Mouse (Mus musculus) layer of hippocampus, postnatal 36 days (tissue): ENCODE results near the gene Srpk2. TPM values are rescaled to one million over a fixed set of nuclear protein-coding genes. Genes with fewer than 3 reads are reported as not detected.
"Not testable (repeated sequence)": the region's sequence is repeated elsewhere in the genome, so short reads cannot be mapped to it uniquely, and the experiment has no call there.

Experiments used
- DNase-seq, 2 experiments: peaks; one replicate each; pipeline ENCODE4 v3.0.0; 2022
- total RNA-seq, 2 experiments: library from RNA; stranded (reverse); gene quantifications; 2 replicates each; pipeline ENCODE4 v1.2.3; 2021

Gene Srpk2
- total RNA-seq, 2 experiments from 2014 or later = 155 to 160 TPM

DNA sequence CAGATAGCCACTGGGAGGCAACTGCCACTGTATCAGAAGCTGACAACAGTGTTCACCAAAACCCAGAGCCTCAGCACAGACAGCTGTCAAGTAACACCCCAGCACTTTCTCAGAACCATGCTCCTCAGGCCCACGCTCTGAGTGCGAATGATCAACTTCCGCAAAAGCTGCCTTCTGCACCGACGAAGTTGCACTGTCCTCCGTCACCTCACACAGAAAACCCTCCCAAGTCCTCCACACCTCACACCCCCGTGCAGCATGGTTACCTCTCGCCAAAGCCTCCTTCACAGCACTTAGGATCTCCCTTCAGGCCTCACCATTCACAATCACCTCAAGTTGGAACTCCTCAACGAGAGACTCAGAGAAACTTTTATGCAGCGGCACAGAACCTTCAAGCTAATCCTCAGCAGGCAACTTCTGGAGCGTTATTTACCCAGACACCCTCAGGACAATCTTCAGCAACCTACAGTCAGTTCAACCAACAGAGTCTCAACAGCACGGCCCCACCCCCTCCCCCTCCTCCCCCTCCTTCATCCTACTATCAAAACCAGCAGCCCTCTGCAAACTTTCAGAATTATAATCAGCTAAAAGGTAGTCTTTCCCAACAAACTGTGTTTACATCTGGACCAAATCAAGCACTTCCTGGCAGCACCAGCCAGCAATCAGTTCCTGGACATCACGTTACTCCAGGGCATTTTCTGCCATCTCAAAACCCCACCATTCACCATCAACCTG is 182.7 kb downstream of the Srpk2 start:
- DNase-seq = no peak

DNA sequence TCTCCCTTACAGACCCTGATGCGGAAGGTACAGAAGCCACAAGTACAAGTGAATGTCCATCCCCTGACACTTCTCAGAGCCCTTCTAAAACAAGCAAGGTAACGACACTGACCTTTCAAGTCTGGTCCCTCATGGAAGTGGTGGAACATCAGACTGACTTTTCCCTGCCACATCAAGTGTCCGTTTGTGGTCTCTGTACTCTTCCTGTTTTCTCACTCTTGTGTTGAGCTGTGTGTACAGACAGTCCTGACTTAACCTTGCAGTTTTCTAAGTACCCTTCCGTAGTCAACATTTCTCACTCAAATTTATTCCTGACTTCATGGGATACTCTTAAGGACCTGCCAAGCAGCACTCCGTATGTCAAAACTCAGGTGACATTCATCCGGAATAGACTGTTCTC is 183.7 kb downstream of the Srpk2 start:
- DNase-seq = no peak

GRCm38 (mm10) chr5:23499257-23499656 is 185.2 kb downstream of the Srpk2 start:
- DNase-seq = no peak

DNA sequence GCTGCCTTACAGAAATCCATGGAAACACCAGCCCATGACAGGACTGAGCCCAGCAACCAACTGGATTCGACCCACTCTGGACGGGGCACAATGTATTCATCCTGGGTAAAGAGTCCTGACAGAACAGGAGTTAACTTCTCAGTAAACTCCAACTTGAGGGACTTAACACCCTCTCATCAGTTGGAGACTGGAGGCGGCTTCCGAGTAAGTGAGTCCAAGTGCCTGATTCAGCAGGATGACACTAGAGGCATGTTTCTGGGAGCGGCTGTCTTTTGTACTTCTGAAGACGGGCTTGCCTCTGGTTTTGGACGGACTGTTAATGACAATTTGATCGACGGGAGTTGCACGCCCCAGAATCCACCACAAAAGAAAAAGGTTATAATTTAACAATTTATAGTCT is 186.5 kb downstream of the Srpk2 start:
- DNase-seq = no peak

DNA sequence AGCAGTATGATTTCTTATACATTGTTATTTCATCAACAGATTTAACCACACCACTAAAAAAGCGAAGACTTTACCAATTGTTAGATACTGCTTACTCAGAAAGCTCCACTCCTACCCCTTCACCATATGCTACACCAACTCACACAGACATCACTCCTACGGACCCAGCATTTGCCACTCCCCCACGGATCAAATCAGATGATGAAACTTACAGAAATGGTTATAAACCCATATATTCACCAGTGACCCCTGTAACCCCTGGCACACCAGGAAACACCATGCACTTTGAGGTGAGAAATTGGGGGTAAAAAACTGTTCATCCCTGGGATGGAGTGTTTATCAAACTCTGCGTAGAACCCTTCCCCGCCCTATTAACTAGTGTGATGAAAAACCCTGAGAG is 187.5 kb downstream of the Srpk2 start:
- DNase-seq = no peak

DNA sequence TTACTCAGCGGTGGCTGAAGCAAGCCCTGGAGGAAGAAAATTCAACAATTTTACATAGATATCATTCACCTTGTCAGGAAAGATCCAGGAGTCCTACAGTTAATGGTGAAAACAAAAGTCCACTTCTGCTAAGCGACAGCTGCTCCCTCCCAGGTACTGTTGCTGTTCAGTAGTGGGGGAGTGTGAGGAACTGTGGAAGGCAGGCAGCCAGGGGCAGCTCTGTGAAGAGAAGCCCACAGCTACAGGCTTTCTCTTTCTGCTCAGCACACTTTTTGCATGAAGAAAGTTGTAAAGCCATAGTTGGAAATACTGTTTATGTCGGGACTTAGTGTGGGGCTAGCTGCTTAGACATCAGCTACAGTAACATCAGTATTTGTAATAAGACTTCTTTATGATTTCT is 188.0 kb downstream of the Srpk2 start:
- DNase-seq = no peak

GRCm38 (mm10) chr5:23490797-23491196 is 193.6 kb downstream of the Srpk2 start:
- no peak for DNase-seq

- DNase-seq = no peak
Measured at GRCm38 (mm10) chr5:23489231-23489630, 195.2 kb downstream of the Srpk2 start.

GRCm38 (mm10) chr5:23483811-23484210 is 200.6 kb downstream of the Srpk2 start:
- DNase-seq = no peak

GRCm38 (mm10) chr5:23473098-23473873 is 211.1 kb downstream of the Srpk2 start:
- no peak for DNase-seq

DNA sequence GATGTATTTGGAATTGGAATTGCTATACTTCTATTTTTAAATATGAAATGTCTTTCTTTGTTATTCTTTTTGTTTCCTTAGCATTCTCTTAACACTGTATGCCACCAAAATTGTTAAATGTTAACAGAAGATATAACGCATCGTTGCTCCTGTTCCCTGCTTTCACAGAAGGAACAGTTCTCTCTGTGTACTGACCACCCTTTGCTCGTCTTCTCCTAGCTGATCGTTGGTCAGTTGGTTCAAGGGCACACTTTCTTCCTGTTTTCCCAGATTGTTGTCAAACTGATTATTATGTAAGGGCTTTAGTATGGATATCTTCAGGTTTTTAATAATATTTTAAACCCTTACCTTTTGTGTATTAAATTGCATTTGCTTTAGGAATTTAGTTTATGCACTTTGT is 217.9 kb downstream of the Srpk2 start:
- DNase-seq = no peak

DNA sequence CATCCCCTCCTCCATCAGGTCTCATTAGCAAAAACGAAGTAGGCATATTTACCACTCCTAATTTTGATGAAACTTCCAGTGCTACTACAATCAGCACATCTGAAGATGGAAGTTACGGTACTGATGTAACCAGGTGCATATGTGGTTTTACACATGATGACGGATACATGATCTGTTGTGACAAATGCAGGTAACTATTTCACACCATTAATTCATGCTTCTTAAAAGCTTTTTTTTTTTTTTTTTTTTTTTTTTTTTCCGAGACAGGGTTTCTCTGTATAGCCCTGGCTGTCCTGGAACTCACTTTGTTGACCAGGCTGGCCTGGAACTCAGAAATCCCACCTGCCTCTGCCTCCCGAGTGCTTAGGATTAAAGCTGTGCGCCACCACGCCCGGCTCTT is 219.7 kb downstream of the Srpk2 start:
- DNase-seq = no peak

DNA sequence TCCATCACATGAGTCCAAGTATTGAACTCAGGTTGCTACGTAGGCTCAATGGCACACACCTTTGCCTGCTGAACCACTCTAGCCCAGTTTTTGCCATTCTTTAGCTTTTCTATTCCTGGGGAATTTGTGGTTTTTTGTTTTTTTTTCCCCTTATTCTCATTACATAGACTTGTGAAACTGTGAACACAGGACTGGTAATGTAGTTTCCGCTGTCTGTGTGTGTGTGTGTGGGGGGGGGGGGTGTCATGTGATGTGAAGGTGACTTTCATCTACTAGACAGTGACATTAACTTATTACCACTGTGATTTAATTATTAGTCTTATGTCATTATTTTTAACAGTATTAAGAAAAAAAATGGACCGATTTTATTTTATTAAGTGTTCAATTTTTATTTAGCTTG is 220.2 kb downstream of the Srpk2 start:
- no peak for DNase-seq

DNA sequence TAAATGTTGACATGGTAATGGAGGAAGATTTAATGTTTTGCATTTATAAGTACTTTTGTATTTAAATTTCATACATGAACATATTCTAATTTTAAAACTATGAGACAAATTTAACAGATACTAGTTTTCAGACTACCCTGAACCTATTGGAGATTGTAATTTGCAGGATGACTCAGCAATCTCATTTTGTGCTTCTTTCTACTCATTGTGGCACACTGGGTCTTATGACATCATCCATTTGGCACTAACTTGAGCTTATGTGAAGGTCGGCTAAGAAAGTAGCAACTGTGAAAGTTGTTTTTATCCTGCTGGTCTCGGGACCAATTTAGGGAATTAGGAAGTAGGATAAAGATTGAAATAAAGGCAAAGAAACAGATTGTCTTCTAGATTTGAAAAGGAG is 222.7 kb downstream of the Srpk2 start:
- DNase-seq = no peak

DNA sequence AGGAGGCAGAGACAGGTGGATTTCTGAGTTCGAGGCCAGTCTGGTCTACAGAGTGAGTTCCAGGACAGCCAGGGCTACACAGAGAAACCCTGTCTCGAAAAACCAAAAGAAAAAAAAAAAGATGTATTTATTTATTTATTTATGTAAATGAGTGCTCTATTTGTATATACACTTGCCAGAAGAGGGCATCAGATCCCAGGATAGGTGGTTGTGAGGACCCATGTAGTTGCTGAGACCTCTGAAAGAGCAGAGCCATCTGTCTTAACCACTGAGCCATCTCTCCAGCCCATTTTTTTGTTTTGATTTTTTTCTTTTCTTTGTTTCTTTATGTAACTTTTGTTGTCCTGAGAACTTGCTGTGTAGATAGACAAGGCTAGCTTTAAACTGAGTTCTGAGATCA is 230.9 kb downstream of the Srpk2 start:
- not testable (repeated sequence) for DNase-seq

Other genes with a start within 250 kb of the Srpk2 start
- gene Pus7, start 99.1 kb upstream of the Srpk2 start, total RNA-seq = 10 to 100 TPM; 14.9 to 21.1 TPM
- 10 to 100 TPM; 21.8 to 22.7 TPM for gene Rint1, start 103.1 kb upstream of the Srpk2 start, total RNA-seq
- 10 to 100 TPM; 77.7 to 87.8 TPM for gene Tomm7, start 159.5 kb upstream of the Srpk2 start, total RNA-seq